Mouse (Mus musculus) ES-E14 (cell line): Measurements from ENCODE around the gene Cnot6. TPM values are rescaled to one million over a fixed set of nuclear protein-coding genes. Genes with fewer than 3 reads are reported as not detected.

ENCODE experiments used
- DNase-seq: peaks from one replicate; pipeline ENCODE4 v3.0.0-alpha.2; 2013; ENCODE audit warnings: low read depth, low spot score
- H3K27ac ChIP-seq: 2 replicates; pipeline ENCODE4 v1.5.1; 2012; ENCODE audit warnings: low read depth, mild to moderate bottlenecking, low read length, moderate library complexity, mixed read lengths; ENCODE audit not compliant: poor library complexity, insufficient read depth, severe bottlenecking
- H3K36me3 ChIP-seq: 2 replicates; pipeline ENCODE4 v1.6.1; 2012; ENCODE audit warnings: mild to moderate bottlenecking, low read length, moderate library complexity, mixed read lengths; ENCODE audit not compliant: control insufficient read depth, poor library complexity, insufficient read depth, severe bottlenecking
- H3K4me1 ChIP-seq, 2 experiments: fragments of 150-350 bp in 1 of 2; sonication (generic) in 1 of 2; 2 replicates each; pipeline ENCODE4 v1.6.1; 2012; ENCODE audit warnings: low read length in 2 of 2, mild to moderate bottlenecking in 1 of 2, mixed read lengths in 1 of 2; ENCODE audit not compliant: control insufficient read depth in 2 of 2, insufficient read depth in 2 of 2, poor library complexity in 1 of 2
- H3K4me3 ChIP-seq, 2 experiments: fragments of 150-350 bp in 1 of 2; sonication (generic) in 1 of 2; 2 replicates each; pipeline ENCODE4 v1.5.1; 2012; ENCODE audit warnings: low read length in 2 of 2, low read depth in 1 of 2, mild to moderate bottlenecking in 1 of 2, mixed read lengths in 1 of 2; ENCODE audit not compliant: insufficient read depth in 1 of 2, poor library complexity in 1 of 2, severe bottlenecking in 1 of 2
- H3K9ac ChIP-seq: 2 replicates; pipeline ENCODE4 v1.6.1; 2012; ENCODE audit warnings: low read depth, mild to moderate bottlenecking, low read length, mixed read lengths; ENCODE audit not compliant: poor library complexity, insufficient read depth, severe bottlenecking
- H3K9me3 ChIP-seq: fragments of 150-350 bp; sonication (generic); 2 replicates; pipeline ENCODE4 v1.6.1; 2012; ENCODE audit warnings: low read depth, mild to moderate bottlenecking, low read length; ENCODE audit not compliant: control insufficient read depth, insufficient read depth
- CHD2 ChIP-seq: IDR thresholded peaks from 2 replicates; pipeline ENCODE4 v1.6.1; 2014; ENCODE audit warnings: mild to moderate bottlenecking, low read depth, low read length, inconsistent platforms
- HCFC1 ChIP-seq: IDR thresholded peaks from 2 replicates; pipeline ENCODE4 v1.6.1; 2012; ENCODE audit warnings: low read length, inconsistent platforms, borderline replicate concordance; ENCODE audit not compliant: insufficient read depth
- MAFK ChIP-seq: IDR thresholded peaks from 2 replicates; pipeline ENCODE4 v1.6.1; 2014; ENCODE audit warnings: mild to moderate bottlenecking, low read depth, low read length, inconsistent platforms; ENCODE audit not compliant: insufficient read depth
- ZC3H11A ChIP-seq: IDR thresholded peaks from 2 replicates; pipeline ENCODE4 v1.6.1; 2012; ENCODE audit warnings: low read depth, mild to moderate bottlenecking, inconsistent platforms, low read length, borderline replicate concordance
- ZNF384 ChIP-seq: IDR thresholded peaks from 2 replicates; pipeline ENCODE4 v1.6.1; 2012; ENCODE audit warnings: low read depth, low read length, inconsistent platforms
- in situ Hi-C, 2 experiments: fragments of 600-800 bp; cut with MboI; formaldehyde crosslinking; loops; one replicate each; pipeline ENCODE4 v1.15.1; 2025; ENCODE audit warnings: low sequenced_read_pairs in 2 of 2, inconsistent platforms in 1 of 2; ENCODE audit not compliant: unreplicated experiment in 2 of 2
- total RNA-seq: library from RNA; depleted of rRNA; stranded (reverse); fragments of 300-350 nt; gene quantifications from 2 replicates; pipeline ENCODE4 v1.2.3, GENCODE M21; 2012

Cnot6 gene
- total RNA-seq, 1 experiment = 45.8 TPM

GRCm38 (mm10) chr11:49652401-49653078, 60.0 kb downstream of the Cnot6 start:
- Histone ChIP-seq H3K9ac (no peak overlapping the region), H3K27ac (no peak overlapping the region), H3K4me3 (no peak overlapping the region), H3K36me3 (no peaks in the 10 kb centered on the region), H3K9me3 (no peaks in the 10 kb centered on the region), H3K4me1 (peaks cover 2 to 17% of the 10 kb centered on the region in 2 experiments; a peak in 2 of 4 replicates)
- in situ Hi-C loops = no loop called here
- peak; percentile 78 for DNase-seq
- TF ChIP-seq ZNF384 (no peak), MAFK (no peak), ZC3H11A (no peak), HCFC1 (no peak), CHD2 (no peak)

GRCm38 (mm10) chr11:49651762-49652322, 60.7 kb downstream of the Cnot6 start:
- no peak overlapping the region; the same call in 1 of the 2 replicates for H3K9ac ChIP-seq
- in situ Hi-C loops = no loop called here
- H3K36me3 ChIP-seq = no peaks in the 10 kb centered on the region
- H3K9me3 ChIP-seq = no peaks in the 10 kb centered on the region
- no peak for TF ChIP-seq ZNF384
- TF ChIP-seq ZC3H11A = no peak
- no peak for TF ChIP-seq HCFC1
- no peak for TF ChIP-seq CHD2
- no peak for TF ChIP-seq MAFK
- H3K4me1 ChIP-seq = peaks cover 2 to 17% of the 10 kb centered on the region in 2 experiments; a peak in 2 of 4 replicates
- no peak overlapping the region for H3K4me3 ChIP-seq
- no peak overlapping the region for H3K27ac ChIP-seq
- DNase-seq = no peak

GRCm38 (mm10) chr11:49650994-49651761, 61.3 kb downstream of the Cnot6 start:
- no peak for TF ChIP-seq HCFC1
- no peak for TF ChIP-seq ZC3H11A
- TF ChIP-seq CHD2 = no peak
- TF ChIP-seq MAFK = no peak
- no peak for TF ChIP-seq ZNF384
- H3K4me1 ChIP-seq = peaks cover 2 to 17% of the 10 kb centered on the region in 2 experiments; a peak in 2 of 4 replicates
- H3K4me3 ChIP-seq = no peak overlapping the region
- H3K9ac ChIP-seq = peak overlapping the region; percentile 55; the same call in 1 of the 2 replicates
- DNase-seq = no peak
- no peak overlapping the region for H3K27ac ChIP-seq
- in situ Hi-C loops = no loop called here
- no peaks in the 10 kb centered on the region for H3K36me3 ChIP-seq
- no peaks in the 10 kb centered on the region for H3K9me3 ChIP-seq

- Histone ChIP-seq H3K27ac (no peak overlapping the region), H3K9me3 (no peaks in the 10 kb centered on the region), H3K4me3 (no peak overlapping the region), H3K36me3 (no peaks in the 10 kb centered on the region), H3K4me1 (peaks cover 2 to 19% of the 10 kb centered on the region in 2 experiments; a peak in 2 of 4 replicates), H3K9ac (peak overlapping the region; percentile 55; the same call in 1 of the 2 replicates)
- peak; percentile 95 for DNase-seq
- in situ Hi-C loops = no loop called here
- TF ChIP-seq HCFC1 (no peak), ZNF384 (no peak), CHD2 (no peak), MAFK (no peak), ZC3H11A (no peak)
Observed at GRCm38 (mm10) chr11:49650113-49650993, 62.2 kb downstream of the Cnot6 start.
